Mouse (Mus musculus): Measurements from ENCODE around the gene Wdr62. TPM values are rescaled to one million over a fixed set of nuclear protein-coding genes. Genes with fewer than 3 reads are reported as not detected.

Wdr62 gene
- polyA plus RNA-seq, 1 experiment from 2014 or later, result 11.5 TPM

- Histone ChIP-seq H3K27me3 (replicated peaks) (no peaks in the 10 kb centered on the region), H3K9me3 (replicated peaks) (no peaks in the 10 kb centered on the region), H3K4me1 (peaks cover 26% of the 10 kb centered on the region), H3K9ac (no peak within 1 kb of the TSS), H3K27ac (no peak within 1 kb of the TSS), H3K4me2 (peak within 1 kb of the TSS; percentile 46), H3K36me3 (no peaks in the 10 kb centered on the region), H3K4me3 (no peak within 1 kb of the TSS)
- WGBS (ENCODE audit: insufficient replicate concordance), result 6% methylated on average over 8 of the region's 8 CpGs
- no peak for ATAC-seq
Measured at GRCm38 (mm10) chr7:30198481-30198971, 81.7 kb downstream of the Wdr62 start, which contains the start of gene Capns1. Capns1 (minus strand) TSS chr7:30198811.

DNA sequence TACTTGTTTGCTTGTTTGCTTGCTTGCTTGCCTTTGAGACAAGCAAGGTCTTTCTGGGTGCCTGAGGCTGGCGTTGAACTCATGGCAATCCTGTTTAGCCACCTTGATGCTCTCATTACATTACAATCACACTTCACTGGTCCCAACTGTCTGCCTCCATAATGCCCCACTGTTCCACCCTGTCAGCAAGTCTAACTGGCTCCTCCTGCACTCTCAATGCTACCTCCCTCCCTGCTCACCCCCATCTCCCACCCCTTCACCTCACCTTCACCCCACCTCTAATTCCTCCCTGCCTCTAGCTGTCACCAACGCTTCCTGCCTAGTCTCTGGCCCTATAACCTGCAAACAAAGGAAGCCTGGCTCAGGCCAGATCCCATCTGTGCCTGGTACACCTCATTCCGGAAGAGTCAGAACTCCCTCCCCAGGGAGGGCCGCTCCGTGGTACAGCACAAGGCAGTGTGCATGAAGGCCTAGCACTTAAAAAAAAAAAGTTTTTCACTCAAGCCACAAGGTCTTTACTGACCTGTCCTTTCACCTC is 82.6 kb downstream of the Wdr62 start:
- H3K27ac ChIP-seq, result no peak overlapping the region
- no peaks in the 10 kb centered on the region for H3K9me3 ChIP-seq (replicated peaks)
- H3K4me3 ChIP-seq, result no peak overlapping the region
- H3K27me3 ChIP-seq (replicated peaks), result no peaks in the 10 kb centered on the region
- H3K4me2 ChIP-seq, result no peak overlapping the region
- H3K4me1 ChIP-seq, result peaks cover 34% of the 10 kb centered on the region
- ATAC-seq, result no peak
- 65% methylated on average over 5 of the region's 5 CpGs for WGBS (ENCODE audit: insufficient replicate concordance)
- H3K36me3 ChIP-seq, result peaks cover 6% of the 10 kb centered on the region
- no peak overlapping the region for H3K9ac ChIP-seq

DNA sequence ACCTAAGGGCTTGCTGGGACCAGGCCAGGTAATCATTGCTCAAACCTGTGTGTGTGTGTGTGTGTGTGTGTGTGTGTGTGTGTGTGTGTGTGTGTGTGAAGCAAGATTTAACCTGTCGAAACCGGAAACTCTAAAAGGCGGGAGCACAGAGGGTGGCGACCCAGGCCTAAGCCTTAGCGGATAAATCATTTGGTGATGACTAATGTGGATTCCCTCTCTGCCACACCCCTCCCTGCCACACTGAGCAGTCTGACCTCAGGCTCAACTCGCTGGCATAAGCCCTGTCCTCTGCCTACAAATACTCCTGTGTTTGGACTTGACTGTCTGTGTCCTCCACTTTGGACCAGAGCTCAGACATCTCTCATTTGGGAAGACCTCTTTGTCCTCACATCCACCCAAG is 84.0 kb downstream of the Wdr62 start:
- Histone ChIP-seq H3K27me3 (replicated peaks) (no peaks in the 10 kb centered on the region), H3K9me3 (replicated peaks) (no peaks in the 10 kb centered on the region), H3K4me1 (peaks cover 37% of the 10 kb centered on the region), H3K4me2 (no peak overlapping the region), H3K9ac (no peak overlapping the region), H3K4me3 (no peak overlapping the region), H3K27ac (0 out of 2 replicates have a peak overlapping the region, but pooled peaks have one; percentile 38), H3K36me3 (peaks cover 20% of the 10 kb centered on the region)
- 52% methylated on average over 6 of the region's 6 CpGs for WGBS (ENCODE audit: insufficient replicate concordance)
- ATAC-seq, result no peak

DNA sequence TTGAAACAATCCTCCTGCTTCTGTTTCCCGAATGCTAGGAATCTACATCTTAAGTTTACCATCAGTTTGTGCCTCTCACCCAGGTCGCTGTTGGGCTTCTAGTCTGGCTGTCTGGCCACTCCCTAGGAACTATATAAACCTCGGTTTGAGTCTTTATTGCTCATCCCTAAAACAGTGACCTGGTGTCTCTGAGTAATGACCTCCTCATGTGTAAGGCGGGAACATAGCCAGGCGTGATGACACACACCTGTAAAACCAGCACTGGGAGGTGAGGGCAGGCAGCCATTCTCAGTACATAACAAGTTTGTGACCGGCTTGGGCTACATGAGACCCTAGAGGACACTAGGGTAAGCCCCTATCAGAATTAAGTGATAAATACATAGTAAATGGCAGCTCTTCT is 84.8 kb downstream of the Wdr62 start:
- Histone ChIP-seq H3K9ac (peak overlapping the region; percentile 87), H3K4me2 (peak overlapping the region; percentile 88), H3K27ac (peak overlapping the region; percentile 92), H3K36me3 (peaks cover 28% of the 10 kb centered on the region), H3K4me3 (peak overlapping the region; percentile 79), H3K27me3 (replicated peaks) (no peaks in the 10 kb centered on the region), H3K9me3 (replicated peaks) (no peaks in the 10 kb centered on the region), H3K4me1 (peaks cover 37% of the 10 kb centered on the region)
- WGBS (ENCODE audit: insufficient replicate concordance), result 66% methylated on average over 6 of the region's 6 CpGs
- no peak for ATAC-seq

DNA sequence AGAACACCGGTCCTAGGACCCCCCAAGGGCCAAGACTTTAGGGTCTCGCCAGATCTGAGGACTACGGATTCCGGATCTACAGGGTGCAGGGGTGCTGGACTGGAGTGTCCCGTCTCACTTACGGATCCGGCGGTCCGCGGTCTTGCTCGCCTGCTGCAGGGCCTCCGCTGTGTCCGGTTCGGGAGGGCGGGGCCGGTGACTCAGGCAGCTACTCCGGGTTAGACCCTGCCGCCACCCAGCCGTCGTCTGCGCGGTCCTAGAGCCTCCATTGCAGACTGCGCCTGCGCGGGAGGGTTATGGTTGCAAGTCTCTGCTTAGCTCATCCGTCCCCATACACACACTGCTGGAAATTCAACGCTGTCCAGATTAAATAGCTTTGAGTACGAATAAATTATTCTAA is 85.3 kb downstream of the Wdr62 start:
- Histone ChIP-seq H3K9ac (peak overlapping the region; percentile 87), H3K4me3 (peak overlapping the region; percentile 79), H3K36me3 (peaks cover 33% of the 10 kb centered on the region), H3K4me1 (peaks cover 37% of the 10 kb centered on the region), H3K27me3 (replicated peaks) (no peaks in the 10 kb centered on the region), H3K4me2 (peak overlapping the region; percentile 88), H3K27ac (peak overlapping the region; percentile 92), H3K9me3 (replicated peaks) (no peaks in the 10 kb centered on the region)
- ATAC-seq, result peak; percentile 90
- under 1% methylated on average over 28 of the region's 28 CpGs for WGBS (ENCODE audit: insufficient replicate concordance)

GRCm38 (mm10) chr7:30194101-30194831 is 86.0 kb downstream of the Wdr62 start:
- H3K4me1 ChIP-seq, result peaks cover 37% of the 10 kb centered on the region
- peak; percentile 51 for ATAC-seq
- no peaks in the 10 kb centered on the region for H3K27me3 ChIP-seq (replicated peaks)
- peak overlapping the region; percentile 88 for H3K4me2 ChIP-seq
- WGBS (ENCODE audit: insufficient replicate concordance), result under 1% methylated on average over 26 of the region's 26 CpGs
- peaks cover 38% of the 10 kb centered on the region for H3K36me3 ChIP-seq
- peak overlapping the region; percentile 79 for H3K4me3 ChIP-seq
- peak overlapping the region; percentile 92 for H3K27ac ChIP-seq
- peak overlapping the region; percentile 87 for H3K9ac ChIP-seq
- H3K9me3 ChIP-seq (replicated peaks), result no peaks in the 10 kb centered on the region

- H3K27ac ChIP-seq, result peak overlapping the region; percentile 92
- peak; percentile 80 for ATAC-seq
- H3K4me1 ChIP-seq, result peaks cover 36% of the 10 kb centered on the region
- H3K4me3 ChIP-seq, result peak overlapping the region; percentile 79
- 2% methylated on average over 26 of the region's 26 CpGs for WGBS (ENCODE audit: insufficient replicate concordance)
- no peaks in the 10 kb centered on the region for H3K9me3 ChIP-seq (replicated peaks)
- no peaks in the 10 kb centered on the region for H3K27me3 ChIP-seq (replicated peaks)
- H3K36me3 ChIP-seq, result peaks cover 44% of the 10 kb centered on the region
- H3K4me2 ChIP-seq, result peak overlapping the region; percentile 88
- H3K9ac ChIP-seq, result peak overlapping the region; percentile 87
Measured at GRCm38 (mm10) chr7:30193581-30194100, 86.6 kb downstream of the Wdr62 start.

DNA sequence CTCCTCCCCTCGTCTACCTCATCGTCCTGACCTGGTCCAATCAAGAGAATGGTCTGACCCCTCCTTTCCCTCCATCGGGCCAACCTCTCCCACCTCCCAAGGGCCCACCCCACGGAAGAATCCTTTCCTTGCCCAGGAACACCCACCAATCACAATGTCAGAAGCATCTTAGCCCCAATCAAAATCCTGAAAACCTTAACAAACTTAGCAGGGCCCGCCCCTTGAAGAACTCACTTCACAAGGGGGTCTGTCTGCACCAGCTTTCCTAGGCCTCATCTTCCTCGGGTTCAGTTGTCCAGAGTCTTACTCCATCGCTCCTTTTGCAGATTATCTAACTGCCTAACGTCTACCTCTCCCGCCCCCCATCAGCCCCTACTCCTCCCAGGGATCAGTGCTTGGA is 87.2 kb downstream of the Wdr62 start:
- peak overlapping the region; percentile 79 for H3K4me3 ChIP-seq
- H3K4me1 ChIP-seq, result peaks cover 32% of the 10 kb centered on the region
- no peaks in the 10 kb centered on the region for H3K27me3 ChIP-seq (replicated peaks)
- WGBS (ENCODE audit: insufficient replicate concordance), result 57% methylated on average over 9 of the region's 9 CpGs
- H3K4me2 ChIP-seq, result peak overlapping the region; percentile 88
- no peak for ATAC-seq
- H3K27ac ChIP-seq, result peak overlapping the region; percentile 92
- peaks cover 51% of the 10 kb centered on the region for H3K36me3 ChIP-seq
- peak overlapping the region; percentile 87; the same call in 1 of the 2 replicates for H3K9ac ChIP-seq
- H3K9me3 ChIP-seq (replicated peaks), result no peaks in the 10 kb centered on the region

- H3K4me3 ChIP-seq, result no peak overlapping the region
- peaks cover 32% of the 10 kb centered on the region for H3K4me1 ChIP-seq
- H3K27me3 ChIP-seq (replicated peaks), result no peaks in the 10 kb centered on the region
- H3K4me2 ChIP-seq, result no peak overlapping the region
- no peak overlapping the region for H3K27ac ChIP-seq
- H3K9me3 ChIP-seq (replicated peaks), result no peaks in the 10 kb centered on the region
- H3K36me3 ChIP-seq, result peaks cover 60% of the 10 kb centered on the region
- ATAC-seq, result no peak
- WGBS (ENCODE audit: insufficient replicate concordance), result 86% methylated on average over 12 of the region's 12 CpGs
- no peak overlapping the region for H3K9ac ChIP-seq
Measured at GRCm38 (mm10) chr7:30192088-30192487, 88.1 kb downstream of the Wdr62 start.

Other genes with a start within 250 kb of the Wdr62 start
- 0.60 and 0.87 TPM in 2 replicates for gene Zfp14, start 229.0 kb downstream of the Wdr62 start, polyA plus RNA-seq (2016; fragmentation: Nextera tagmentation; extraction: Ambion mirVana)
- gene Zfp82, start 207.5 kb downstream of the Wdr62 start, polyA plus RNA-seq (2016; fragmentation: Nextera tagmentation; extraction: Ambion mirVana), result 1.8 and 2.0 TPM in 2 replicates
- gene Gm26920, start 190.0 kb downstream of the Wdr62 start, polyA plus RNA-seq (2016; fragmentation: Nextera tagmentation; extraction: Ambion mirVana), result 0.41 and 0.99 TPM in 2 replicates
- gene Zfp566, start 189.9 kb downstream of the Wdr62 start, polyA plus RNA-seq (2016; fragmentation: Nextera tagmentation; extraction: Ambion mirVana), result 3.0 and 3.3 TPM in 2 replicates
- gene Zfp260, start 185.6 kb downstream of the Wdr62 start, polyA plus RNA-seq (2016; fragmentation: Nextera tagmentation; extraction: Ambion mirVana), result 22.6 and 24.3 TPM in 2 replicates
- 2.5 and 3.0 TPM in 2 replicates for gene Zfp382, start 158.5 kb downstream of the Wdr62 start, polyA plus RNA-seq (2016; fragmentation: Nextera tagmentation; extraction: Ambion mirVana)
- gene Zfp146, start 110.7 kb downstream of the Wdr62 start, polyA plus RNA-seq (2016; fragmentation: Nextera tagmentation; extraction: Ambion mirVana), result 6.8 and 6.9 TPM in 2 replicates
- gene Cox7a1, start 96.3 kb downstream of the Wdr62 start, polyA plus RNA-seq (2016; fragmentation: Nextera tagmentation; extraction: Ambion mirVana), result 4.4 and 6.2 TPM in 2 replicates
- gene Capns1, start 81.6 kb downstream of the Wdr62 start, polyA plus RNA-seq (2016; fragmentation: Nextera tagmentation; extraction: Ambion mirVana), result 42.6 and 49.2 TPM in 2 replicates
- 73.4 and 79.5 TPM in 2 replicates for gene Polr2i, start 48.5 kb downstream of the Wdr62 start, polyA plus RNA-seq (2016; fragmentation: Nextera tagmentation; extraction: Ambion mirVana)
- gene Tbcb, start 48.1 kb downstream of the Wdr62 start, polyA plus RNA-seq (2016; fragmentation: Nextera tagmentation; extraction: Ambion mirVana), result 75.0 and 77.3 TPM in 2 replicates
- not detected in 2 replicates for gene Ovol3, start 44.7 kb downstream of the Wdr62 start, polyA plus RNA-seq (2016; fragmentation: Nextera tagmentation; extraction: Ambion mirVana)
- 0.28 TPM in 1 of 2 replicates, not detected in the other for gene Thap8, start 325 bp downstream of the Wdr62 start, polyA plus RNA-seq (2016; fragmentation: Nextera tagmentation; extraction: Ambion mirVana)
- gene Clip3, start 11.3 kb upstream of the Wdr62 start, polyA plus RNA-seq (2016; fragmentation: Nextera tagmentation; extraction: Ambion mirVana), result 3.2 and 4.8 TPM in 2 replicates
- gene Alkbh6, start 28.3 kb upstream of the Wdr62 start, polyA plus RNA-seq (2016; fragmentation: Nextera tagmentation; extraction: Ambion mirVana), result 24.2 and 24.5 TPM in 2 replicates
- gene Syne4, start 34.4 kb upstream of the Wdr62 start, polyA plus RNA-seq (2016; fragmentation: Nextera tagmentation; extraction: Ambion mirVana), result 11.7 and 12.1 TPM in 2 replicates
- 2.3 and 2.9 TPM in 2 replicates for gene E130208F15Rik, start 41.3 kb upstream of the Wdr62 start, polyA plus RNA-seq (2016; fragmentation: Nextera tagmentation; extraction: Ambion mirVana)
- gene Sdhaf1, start 43.5 kb upstream of the Wdr62 start, polyA plus RNA-seq (2016; fragmentation: Nextera tagmentation; extraction: Ambion mirVana), result 8.1 and 8.2 TPM in 2 replicates
- 1.9 and 2.1 TPM in 2 replicates for gene Lrfn3, start 82.4 kb upstream of the Wdr62 start, polyA plus RNA-seq (2016; fragmentation: Nextera tagmentation; extraction: Ambion mirVana)
- 51.1 and 52.7 TPM in 2 replicates for gene Tyrobp, start 133.3 kb upstream of the Wdr62 start, polyA plus RNA-seq (2016; fragmentation: Nextera tagmentation; extraction: Ambion mirVana)
- gene Hcst, start 139.4 kb upstream of the Wdr62 start, polyA plus RNA-seq (2016; fragmentation: Nextera tagmentation; extraction: Ambion mirVana), result 3.0 and 4.1 TPM in 2 replicates
- 1.5 and 2.1 TPM in 2 replicates for gene Nfkbid, start 141.3 kb upstream of the Wdr62 start, polyA plus RNA-seq (2016; fragmentation: Nextera tagmentation; extraction: Ambion mirVana)
- gene Aplp1, start 165.1 kb upstream of the Wdr62 start, polyA plus RNA-seq (2016; fragmentation: Nextera tagmentation; extraction: Ambion mirVana), result 7.5 and 8.2 TPM in 2 replicates
- 0.05 and 0.17 TPM in 2 replicates for gene Kirrel2, start 177.3 kb upstream of the Wdr62 start, polyA plus RNA-seq (2016; fragmentation: Nextera tagmentation; extraction: Ambion mirVana)
- 0.14 and 0.18 TPM in 2 replicates for gene Nphs1, start 177.9 kb upstream of the Wdr62 start, polyA plus RNA-seq (2016; fragmentation: Nextera tagmentation; extraction: Ambion mirVana)
- 21.1 and 22.3 TPM in 2 replicates for gene Prodh2, start 213.2 kb upstream of the Wdr62 start, polyA plus RNA-seq (2016; fragmentation: Nextera tagmentation; extraction: Ambion mirVana)

Measured in liver, embryonic 12.5 days (tissue).